Mouse (Mus musculus): Measurements from ENCODE around the gene Elf2. TPM values are rescaled to one million over a fixed set of nuclear protein-coding genes. Genes with fewer than 3 reads are reported as not detected.

Gene Elf2
- total and polyA plus RNA-seq, 3 experiments: 38.0 to 53.3 (median 46.5) TPM

- no peak for TF ChIP-seq MYB (IDR thresholded peaks at IDR 0.05; ENCODE audit: low read depth, low read length)
- 0 out of 2 replicates have a peak, but pooled peaks have one; percentile 5 for TF ChIP-seq KAT2A (conservative IDR thresholded peaks at IDR 0.05; ENCODE audit: low read depth, low read length)
- no peak for TF ChIP-seq JUND (IDR thresholded peaks at IDR 0.05; ENCODE audit: low read depth, low read length)
- no peak for TF ChIP-seq NRF1 (IDR thresholded peaks at IDR 0.05; ENCODE audit: insufficient read depth, low read depth, low read length, poor library complexity, severe bottlenecking)
- no peak for TF ChIP-seq MEF2A (IDR thresholded peaks at IDR 0.05; ENCODE audit: extremely low read depth, insufficient replicate concordance, low read depth, low read length, poor library complexity, severe bottlenecking)
- TF ChIP-seq RAD21 (IDR thresholded peaks at IDR 0.05; ENCODE audit: low read depth, low read length): no peak
- no peak for TF ChIP-seq TBP (IDR thresholded peaks at IDR 0.05; ENCODE audit: low read depth, low read length)
- TF ChIP-seq TCF12 (IDR thresholded peaks at IDR 0.05; ENCODE audit: low read depth, low read length): no peak
- 0 out of 2 replicates have a peak, but pooled peaks have one; percentile 27 for TF ChIP-seq MAX (IDR thresholded peaks at IDR 0.05; ENCODE audit: low read length)
- TF ChIP-seq NELFE (IDR thresholded peaks at IDR 0.05; ENCODE audit: low read depth, low read length): no peak
- no peak for TF ChIP-seq TAL1 (IDR thresholded peaks at IDR 0.05; ENCODE audit: low read length)
- peak; percentile 27; the same call in 1 of the 2 replicates for TF ChIP-seq E2F4 (IDR thresholded peaks at IDR 0.05; ENCODE audit: borderline replicate concordance, low read depth, low read length)
- no peak for TF ChIP-seq MYC (IDR thresholded peaks at IDR 0.05; ENCODE audit: low read depth, low read length)
- no peak for TF ChIP-seq GABPA (IDR thresholded peaks at IDR 0.05; ENCODE audit: low read depth, low read length)
- TF ChIP-seq SMC3 (IDR thresholded peaks at IDR 0.05; ENCODE audit: low read depth, low read length): no peak
- TF ChIP-seq CTCF (IDR thresholded peaks at IDR 0.05 in 2 of 3, conservative IDR thresholded peaks at IDR 0.05 in 1 of 3; ENCODE audit: control insufficient read depth in 1 of 3, insufficient read depth in 1 of 3, low read depth in 2 of 3, low read length in 3 of 3, poor library complexity in 1 of 3, severe bottlenecking in 1 of 3): no peak
- TF ChIP-seq MAZ (IDR thresholded peaks at IDR 0.05; ENCODE audit: low read depth, low read length): peak; percentile 36; the same call in 1 of the 2 replicates
- TF ChIP-seq GATA1 (IDR thresholded peaks at IDR 0.05; ENCODE audit: low read depth, low read length): peak; percentile 61; the same call in 1 of the 2 replicates
- TF ChIP-seq POLR2A (IDR thresholded peaks at IDR 0.05; ENCODE audit: control insufficient read depth in 1 of 2, insufficient read depth in 1 of 2, low read depth in 1 of 2, low read length in 2 of 2, poor library complexity in 1 of 2): no peak
- no peak for TF ChIP-seq EP300 (IDR thresholded peaks at IDR 0.05; ENCODE audit: low read depth in 1 of 2, low read length in 2 of 2)
- TF ChIP-seq ETS1 (IDR thresholded peaks at IDR 0.05; ENCODE audit: low read depth, low read length): 0 out of 2 replicates have a peak, but pooled peaks have one; percentile 39
- TF ChIP-seq CHD2 (IDR thresholded peaks at IDR 0.05; ENCODE audit: low read length): no peak
- TF ChIP-seq POLR2AphosphoS2 (IDR thresholded peaks at IDR 0.05; ENCODE audit: low read length): no peak
- TF ChIP-seq ZMIZ1 (IDR thresholded peaks at IDR 0.05; ENCODE audit: low read depth, low read length): no peak
- no peak for TF ChIP-seq BHLHE40 (IDR thresholded peaks at IDR 0.05; ENCODE audit: borderline replicate concordance, low read depth, low read length)
- Histone ChIP-seq H3K4me3 (ENCODE audit: control insufficient read depth in 1 of 2, insufficient read depth in 1 of 2, low read depth in 2 of 2, low read length in 2 of 2) (peak overlapping the region; percentile 47 to 65), H3K9me3 (replicated peaks; ENCODE audit: insufficient read depth, low read length) (no peaks in the 10 kb centered on the region), H3K27me3 (ENCODE audit: control insufficient read depth in 1 of 2, insufficient read depth in 2 of 2, low read length in 2 of 2) (no peaks in the 10 kb centered on the region), H3K4me1 (ENCODE audit: control insufficient read depth in 1 of 2, insufficient read depth in 2 of 2, low read length in 2 of 2) (peaks cover 0 to 11% of the 10 kb centered on the region in 2 experiments; a peak in 1 of 4 replicates), H3K9ac (ENCODE audit: control insufficient read depth, low read depth, low read length, poor library complexity, severe bottlenecking) (peak overlapping the region; percentile 65), H3K79me2 (ENCODE audit: control insufficient read depth, insufficient read depth, low read length, poor library complexity) (no peaks in the 10 kb centered on the region; the same call in 1 of the 2 replicates), H3K36me3 (ENCODE audit: control insufficient read depth in 1 of 2, insufficient read depth in 2 of 2, low read length in 2 of 2) (peaks cover 0 to 3% of the 10 kb centered on the region in 2 experiments; a peak in 1 of 4 replicates), H3K27ac (ENCODE audit: control insufficient read depth, low read depth, low read length) (peak overlapping the region; percentile 20; the same call in 1 of the 2 replicates)
- DNase-seq (ENCODE audit: low read depth, low spot score): peak; percentile 40
Observed at GRCm38 (mm10) chr3:51359558-51360307, 19.3 kb upstream of the Elf2 start.
